ENCODE assay signal across 16 mouse cellular contexts in the genomic region with DNA sequence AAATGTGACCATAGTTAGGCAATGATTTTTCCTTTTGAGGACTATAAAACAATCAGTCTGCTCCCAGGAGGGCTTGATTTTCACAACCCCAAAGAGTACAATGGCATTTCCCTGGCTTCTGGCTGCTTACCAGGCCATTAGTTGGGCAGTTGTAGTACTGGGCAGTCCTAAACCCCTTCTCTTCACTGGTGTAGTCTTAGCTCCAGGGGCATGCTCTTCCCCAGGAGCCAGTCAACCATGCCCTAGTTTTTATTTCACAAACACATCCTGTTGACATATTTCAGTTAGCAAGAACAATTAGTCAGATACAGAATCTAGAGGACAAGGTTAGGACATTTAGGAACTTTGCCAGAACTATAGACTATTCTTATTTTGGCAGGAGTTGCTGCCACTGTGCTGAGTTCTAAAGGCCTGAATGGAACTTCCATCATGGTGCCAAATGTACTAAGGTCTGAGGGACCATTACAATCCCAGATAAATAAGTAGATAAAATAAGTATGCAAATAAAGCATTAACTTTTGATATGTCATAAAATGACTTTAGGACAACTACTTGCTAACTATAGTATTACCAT.
"Had no signal": no experiment of that assay in that cellular context is flagged by ENCODE, and none has a peak within 500 bp of the region (broad histone marks: within the 10 kb centered on the region; RNA-seq: fewer than 3 reads in every experiment).

No protein-coding gene starts in this region.

- ATAC-seq: liver, postnatal 0 days; midbrain, embryonic 13.5 days had no signal

- H3K27me3 ChIP-seq: limb, embryonic 12.5 days; liver, embryonic 13.5 days; lung, embryonic 15.5 days; megakaryocyte, embryonic 14.5 days; midbrain, embryonic 13.5 days; neural tube, embryonic 15.5 days had no signal

- H3K9ac ChIP-seq: limb, embryonic 12.5 days; liver, embryonic 13.5 days; liver, postnatal 0 days; lung, embryonic 15.5 days; midbrain, embryonic 13.5 days; neural tube, embryonic 15.5 days had no signal

- H3K27ac ChIP-seq: layer of hippocampus, adult 2 months; limb, embryonic 12.5 days; liver, embryonic 13.5 days; lung, embryonic 15.5 days; macrophage; midbrain, embryonic 13.5 days; neural tube, embryonic 15.5 days had no signal

- DNase-seq: kidney, postnatal 4 days; liver; liver, embryonic 13.5 days; liver, postnatal 0 days; lung, postnatal 14 days; right cerebral cortex, adult 18-20 months; right cerebral cortex, postnatal 25 days; thymus, postnatal 36 days had no signal

- H3K4me3 ChIP-seq: layer of hippocampus, adult 2 months; limb, embryonic 12.5 days; liver, embryonic 13.5 days; lung, embryonic 15.5 days; megakaryocyte, embryonic 14.5 days; midbrain, embryonic 13.5 days; myocyte; neural tube, embryonic 15.5 days had no signal

- H3K36me3 ChIP-seq: limb, embryonic 12.5 days; liver, embryonic 13.5 days; lung, embryonic 15.5 days; midbrain, embryonic 13.5 days; neural tube, embryonic 15.5 days had no signal

- H3K4me2 ChIP-seq: limb, embryonic 12.5 days; liver, embryonic 13.5 days; lung, embryonic 15.5 days; midbrain, embryonic 13.5 days; neural tube, embryonic 15.5 days had no signal

- H3K4me1 ChIP-seq: limb, embryonic 12.5 days; liver, embryonic 13.5 days; lung, embryonic 15.5 days; megakaryocyte, embryonic 14.5 days; neural tube, embryonic 15.5 days had no signal

- H3K9me3 ChIP-seq: limb, embryonic 12.5 days; liver, embryonic 13.5 days; lung, embryonic 15.5 days; megakaryocyte, embryonic 14.5 days; midbrain, embryonic 13.5 days; neural tube, embryonic 15.5 days had no signal
